Mouse (Mus musculus) ovary, postnatal 14 days (tissue): ENCODE results near the gene Clps.
A peak's percentile ranks its signal among the peaks of the same experiment; 100 is the strongest.

Experiments used
- DNase-seq: peaks from one replicate; pipeline ENCODE4 v3.0.0; 2022; ENCODE audit warnings: low spot score

Clps gene

GRCm38 (mm10) chr17:28553040-28553793 is 7.3 kb downstream of the Clps start:
- peak; percentile 73 for DNase-seq

- no peak for DNase-seq
Observed at GRCm38 (mm10) chr17:28549111-28549510, 11.5 kb downstream of the Clps start, which contains the start of gene Clpsl2. Clpsl2 (plus strand) TSS chr17:28549411.

- no peak for DNase-seq
Observed at GRCm38 (mm10) chr17:28548550-28548949, 12.0 kb downstream of the Clps start.

- DNase-seq, result no peak
Observed at GRCm38 (mm10) chr17:28546925-28547324, 13.6 kb downstream of the Clps start.

GRCm38 (mm10) chr17:28537881-28538280 is 22.7 kb downstream of the Clps start:
- no peak for DNase-seq

GRCm38 (mm10) chr17:28533327-28533726 is 27.2 kb downstream of the Clps start:
- no peak for DNase-seq

GRCm38 (mm10) chr17:28532557-28532956 is 28.0 kb downstream of the Clps start:
- no peak for DNase-seq

GRCm38 (mm10) chr17:28531946-28532345 is 28.6 kb downstream of the Clps start:
- DNase-seq, result no peak

GRCm38 (mm10) chr17:28530506-28530905 is 30.1 kb downstream of the Clps start, which contains the start of gene Armc12:
Armc12 (plus strand) TSS chr17:28530806.
- no peak for DNase-seq

GRCm38 (mm10) chr17:28529116-28529515 is 31.4 kb downstream of the Clps start:
- no peak for DNase-seq

GRCm38 (mm10) chr17:28528043-28528351 is 32.6 kb downstream of the Clps start:
- DNase-seq, result peak; percentile 87

- DNase-seq, result no peak
Observed at GRCm38 (mm10) chr17:28527184-28528042, 33.2 kb downstream of the Clps start.

- no peak for DNase-seq
Observed at GRCm38 (mm10) chr17:28524831-28525430, 35.6 kb downstream of the Clps start.

- no peak for DNase-seq
Observed at GRCm38 (mm10) chr17:28524009-28524695, 36.4 kb downstream of the Clps start.

- no peak for DNase-seq
Observed at GRCm38 (mm10) chr17:28523355-28524008, 37.1 kb downstream of the Clps start.

GRCm38 (mm10) chr17:28522623-28523354 is 37.8 kb downstream of the Clps start:
- peak; percentile 71 for DNase-seq

GRCm38 (mm10) chr17:28521920-28522319 is 38.6 kb downstream of the Clps start:
- DNase-seq, result no peak

GRCm38 (mm10) chr17:28521071-28521726 is 39.4 kb downstream of the Clps start:
- DNase-seq, result no peak

GRCm38 (mm10) chr17:28520561-28520960 is 40.0 kb downstream of the Clps start:
- DNase-seq, result no peak

- no peak for DNase-seq
Observed at GRCm38 (mm10) chr17:28519827-28520226, 40.7 kb downstream of the Clps start.
